Mouse (Mus musculus): Measurements from ENCODE around the gene Adam8. TPM values are rescaled to one million over a fixed set of nuclear protein-coding genes. Genes with fewer than 3 reads are reported as not detected.

Adam8 gene
- polyA plus RNA-seq, 1 experiment, result 17.4 TPM

- Histone ChIP-seq H3K27ac (ENCODE audit: insufficient read depth, low read length) (no peak overlapping the region), H3K4me3 (ENCODE audit: insufficient read depth, low read length) (no peak overlapping the region), H3K4me1 (ENCODE audit: control insufficient read depth, insufficient read depth, low read length) (no peaks in the 10 kb centered on the region)
- no peak for TF ChIP-seq POLR2A (IDR thresholded peaks at IDR 0.05; ENCODE audit: low read depth, low read length)
- no peak for TF ChIP-seq CTCF (IDR thresholded peaks at IDR 0.05; ENCODE audit: borderline replicate concordance, insufficient read depth, low read length)
Measured at GRCm38 (mm10) chr7:139984505-139984904, 7.9 kb downstream of the Adam8 start.

GRCm38 (mm10) chr7:139982058-139982457, 10.3 kb downstream of the Adam8 start:
- Histone ChIP-seq H3K4me1 (ENCODE audit: control insufficient read depth, insufficient read depth, low read length) (no peaks in the 10 kb centered on the region; the same call in 1 of the 2 replicates), H3K4me3 (ENCODE audit: insufficient read depth, low read length) (no peak overlapping the region), H3K27ac (ENCODE audit: insufficient read depth, low read length) (no peak overlapping the region)
- TF ChIP-seq POLR2A (IDR thresholded peaks at IDR 0.05; ENCODE audit: low read depth, low read length) (no peak), CTCF (IDR thresholded peaks at IDR 0.05; ENCODE audit: borderline replicate concordance, insufficient read depth, low read length) (no peak)

GRCm38 (mm10) chr7:139980778-139981177, 11.6 kb downstream of the Adam8 start:
- no peak overlapping the region for H3K27ac ChIP-seq (ENCODE audit: insufficient read depth, low read length)
- H3K4me1 ChIP-seq (ENCODE audit: control insufficient read depth, insufficient read depth, low read length), result no peaks in the 10 kb centered on the region; the same call in 1 of the 2 replicates
- no peak overlapping the region for H3K4me3 ChIP-seq (ENCODE audit: insufficient read depth, low read length)
- no peak for TF ChIP-seq POLR2A (IDR thresholded peaks at IDR 0.05; ENCODE audit: low read depth, low read length)
- no peak for TF ChIP-seq CTCF (IDR thresholded peaks at IDR 0.05; ENCODE audit: borderline replicate concordance, insufficient read depth, low read length)

- Histone ChIP-seq H3K4me1 (ENCODE audit: control insufficient read depth, insufficient read depth, low read length) (no peaks in the 10 kb centered on the region; the same call in 1 of the 2 replicates), H3K27ac (ENCODE audit: insufficient read depth, low read length) (no peak overlapping the region), H3K4me3 (ENCODE audit: insufficient read depth, low read length) (no peak overlapping the region)
- no peak for TF ChIP-seq CTCF (IDR thresholded peaks at IDR 0.05; ENCODE audit: borderline replicate concordance, insufficient read depth, low read length)
- no peak for TF ChIP-seq POLR2A (IDR thresholded peaks at IDR 0.05; ENCODE audit: low read depth, low read length)
Measured at GRCm38 (mm10) chr7:139979011-139979719, 13.2 kb downstream of the Adam8 start.

- 0 out of 2 replicates have a peak, but pooled peaks have one; percentile 50 for TF ChIP-seq POLR2A (IDR thresholded peaks at IDR 0.05; ENCODE audit: low read depth, low read length)
- no peak for TF ChIP-seq CTCF (IDR thresholded peaks at IDR 0.05; ENCODE audit: borderline replicate concordance, insufficient read depth, low read length)
- Histone ChIP-seq H3K27ac (ENCODE audit: insufficient read depth, low read length) (no peak within 1 kb of the TSS), H3K4me3 (ENCODE audit: insufficient read depth, low read length) (peak within 1 kb of the TSS; percentile 42)
Measured at GRCm38 (mm10) chr7:139978278-139978892, 14.0 kb downstream of the Adam8 start, which contains the start of gene 6430531B16Rik. Gene 6430531B16Rik, minus strand, starts transcription at chr7:139978755.

GRCm38 (mm10) chr7:139975471-139975870, 16.9 kb downstream of the Adam8 start:
- H3K4me3 ChIP-seq (ENCODE audit: insufficient read depth, low read length), result no peak overlapping the region
- no peak for TF ChIP-seq POLR2A (IDR thresholded peaks at IDR 0.05; ENCODE audit: low read depth, low read length)
- TF ChIP-seq CTCF (IDR thresholded peaks at IDR 0.05; ENCODE audit: borderline replicate concordance, insufficient read depth, low read length), result no peak
- peaks cover 11% of the 10 kb centered on the region for H3K4me1 ChIP-seq (ENCODE audit: control insufficient read depth, insufficient read depth, low read length)
- H3K27ac ChIP-seq (ENCODE audit: insufficient read depth, low read length), result no peak overlapping the region

More at GRCm38 (mm10) chr7:139978278-139978892, 14.0 kb downstream of the Adam8 start, which contains the start of gene 6430531B16Rik:
- H3K4me1 ChIP-seq (ENCODE audit: control insufficient read depth, insufficient read depth, low read length), result no peaks in the 10 kb centered on the region; the same call in 1 of the 2 replicates

GRCm38 (mm10) chr7:139974307-139974706, 18.1 kb downstream of the Adam8 start:
- no peak for TF ChIP-seq CTCF (IDR thresholded peaks at IDR 0.05; ENCODE audit: borderline replicate concordance, insufficient read depth, low read length)
- TF ChIP-seq POLR2A (IDR thresholded peaks at IDR 0.05; ENCODE audit: low read depth, low read length), result no peak
- Histone ChIP-seq H3K4me3 (ENCODE audit: insufficient read depth, low read length) (no peak overlapping the region), H3K4me1 (ENCODE audit: control insufficient read depth, insufficient read depth, low read length) (peaks cover 11% of the 10 kb centered on the region), H3K27ac (ENCODE audit: insufficient read depth, low read length) (no peak overlapping the region)

- H3K27ac ChIP-seq (ENCODE audit: insufficient read depth, low read length), result peak overlapping the region; percentile 27
- no peak overlapping the region for H3K4me3 ChIP-seq (ENCODE audit: insufficient read depth, low read length)
- TF ChIP-seq CTCF (IDR thresholded peaks at IDR 0.05; ENCODE audit: borderline replicate concordance, insufficient read depth, low read length) (no peak), POLR2A (IDR thresholded peaks at IDR 0.05; ENCODE audit: low read depth, low read length) (no peak)
- peaks cover 11% of the 10 kb centered on the region for H3K4me1 ChIP-seq (ENCODE audit: control insufficient read depth, insufficient read depth, low read length)
Measured at GRCm38 (mm10) chr7:139972923-139973331, 19.4 kb downstream of the Adam8 start.

- H3K27ac ChIP-seq (ENCODE audit: insufficient read depth, low read length), result peak overlapping the region; percentile 94
- TF ChIP-seq POLR2A (IDR thresholded peaks at IDR 0.05; ENCODE audit: low read depth, low read length), result peak; percentile 50; the same call in 1 of the 2 replicates
- TF ChIP-seq CTCF (IDR thresholded peaks at IDR 0.05; ENCODE audit: borderline replicate concordance, insufficient read depth, low read length), result no peak
- H3K4me3 ChIP-seq (ENCODE audit: insufficient read depth, low read length), result no peak overlapping the region
- H3K4me1 ChIP-seq (ENCODE audit: control insufficient read depth, insufficient read depth, low read length), result peaks cover 11% of the 10 kb centered on the region
Measured at GRCm38 (mm10) chr7:139971436-139971835, 20.9 kb downstream of the Adam8 start.

- no peak overlapping the region for H3K4me3 ChIP-seq (ENCODE audit: insufficient read depth, low read length)
- H3K4me1 ChIP-seq (ENCODE audit: control insufficient read depth, insufficient read depth, low read length), result peaks cover 11% of the 10 kb centered on the region
- peak overlapping the region; percentile 84 for H3K27ac ChIP-seq (ENCODE audit: insufficient read depth, low read length)
- TF ChIP-seq CTCF (IDR thresholded peaks at IDR 0.05; ENCODE audit: borderline replicate concordance, insufficient read depth, low read length), result no peak
- TF ChIP-seq POLR2A (IDR thresholded peaks at IDR 0.05; ENCODE audit: low read depth, low read length), result no peak
Measured at GRCm38 (mm10) chr7:139970979-139971378, 21.4 kb downstream of the Adam8 start.
